Mouse (Mus musculus): ENCODE measurements at regions not wholly inside any gene's neighbourhood (a gene's known extent, or its start where the extent isn't known, plus 50 kb on each side); places are given as distances from the start of the nearest gene placed in this dataset.

- DNase-seq (ENCODE audit: low spot score in 2 of 2), result no peak
These were observed 56.9 kb upstream of the Dnajc19 start for GRCm38 (mm10) chr3:34137984-34138383.

DNA sequence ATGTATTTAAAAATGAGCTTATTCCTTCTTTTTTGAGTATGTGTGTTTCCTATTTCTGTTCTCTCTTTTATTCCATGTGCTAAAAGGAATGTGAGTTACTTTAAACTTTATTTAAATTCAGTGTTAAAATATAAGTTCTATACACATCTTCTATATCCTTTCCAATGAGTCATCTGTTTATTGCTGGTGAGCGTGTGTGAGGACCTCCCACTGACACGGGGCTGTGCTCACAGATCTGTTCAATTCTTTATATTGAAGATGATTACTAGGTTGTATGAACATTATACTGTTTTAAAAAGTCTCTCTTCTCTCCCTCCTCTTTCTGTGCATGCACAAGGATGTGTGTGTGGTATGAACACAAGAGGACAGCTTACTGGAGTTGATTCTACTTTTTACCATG lies 55.3 kb upstream of the Dnajc19 start:
- no peak for DNase-seq (ENCODE audit: low spot score in 2 of 2)
